Mouse (Mus musculus) kidney, adult 11 months (tissue): Measurements from ENCODE around the gene Cand2.

Source experiments
- DNase-seq: peaks from one replicate; pipeline ENCODE4 v3.0.0; 2022

Cand2 gene

DNA sequence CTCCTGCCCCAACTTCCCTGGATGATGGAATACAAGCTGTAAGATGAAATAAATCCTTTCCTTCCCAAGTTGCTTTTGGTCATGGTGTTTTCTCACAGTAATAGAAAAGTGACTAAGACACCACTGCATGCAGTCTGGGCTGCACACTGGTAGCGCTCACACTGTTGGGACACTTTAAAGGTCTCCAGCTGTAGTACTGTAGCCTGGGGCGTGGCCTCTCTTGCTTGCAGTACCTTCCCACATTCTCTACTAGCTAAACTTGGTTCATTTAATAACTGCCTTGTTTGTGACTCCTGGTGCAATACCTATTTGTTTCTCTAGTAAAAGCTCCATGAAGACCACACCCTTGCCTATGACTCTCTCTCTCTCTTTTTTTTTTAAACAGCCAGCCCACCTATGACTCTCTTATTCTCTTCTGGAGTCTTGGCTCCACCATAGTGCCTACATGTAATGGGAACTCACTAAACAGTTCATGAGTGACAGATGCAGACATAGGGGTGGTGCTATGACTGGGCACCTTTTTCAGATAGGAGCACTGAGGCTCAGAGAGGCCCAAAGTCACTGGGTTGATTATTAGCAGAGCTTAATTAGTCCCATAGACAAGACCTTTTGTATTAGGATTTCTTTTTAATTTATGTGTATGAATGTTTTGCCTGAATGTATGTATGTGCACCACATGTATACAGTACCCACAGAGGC is 58.0 kb downstream of the Cand2 start:
- no peak for DNase-seq

DNA sequence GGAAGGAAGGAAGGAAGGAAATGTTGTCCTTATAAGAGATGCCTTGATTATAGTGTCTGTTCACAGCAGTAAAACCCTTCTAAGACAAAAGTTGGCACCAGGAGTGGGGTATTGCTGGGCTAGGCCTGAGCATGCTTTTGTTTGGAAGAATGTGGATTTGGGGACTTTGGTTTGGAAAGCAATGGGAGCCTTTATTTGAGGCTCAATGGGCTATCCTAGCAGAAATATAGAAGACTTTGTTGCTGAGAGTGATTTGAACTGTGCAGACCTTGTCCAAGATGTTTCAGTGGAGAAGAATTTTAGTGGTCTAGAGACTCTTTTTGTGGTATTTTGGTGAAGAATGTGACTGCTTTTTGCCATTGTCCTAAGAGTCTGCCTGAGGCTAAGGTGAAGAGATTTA is 59.5 kb downstream of the Cand2 start:
- no peak for DNase-seq

- DNase-seq: peak; percentile 86
Observed at GRCm38 (mm10) chr6:115838161-115838597, 63.8 kb downstream of the Cand2 start, which contains the start of gene Efcab12. Gene Efcab12 (minus strand): TSS chr6:115838412.

DNA sequence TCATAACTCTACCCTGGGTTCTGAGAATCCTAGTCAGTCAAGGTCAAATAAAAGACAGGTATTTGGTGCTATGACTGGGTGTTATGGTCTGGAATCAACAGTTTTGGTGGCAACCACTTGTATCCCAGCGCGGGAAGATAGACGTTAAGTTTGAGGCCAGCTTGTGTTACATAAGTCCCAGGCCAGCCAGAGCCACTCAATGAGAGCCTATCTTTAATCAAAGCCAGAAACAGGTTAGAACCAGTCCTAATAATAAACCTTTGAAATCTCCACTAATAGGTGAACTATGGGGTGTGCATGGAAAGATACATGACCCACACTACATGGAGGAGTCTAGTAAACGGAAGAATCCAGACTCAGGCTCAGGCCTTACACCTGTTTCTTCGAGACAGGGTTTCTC is 64.4 kb downstream of the Cand2 start:
- no peak for DNase-seq

- no peak for DNase-seq
Observed at GRCm38 (mm10) chr6:115845006-115845405, 70.7 kb downstream of the Cand2 start.

GRCm38 (mm10) chr6:115846640-115847411 is 72.5 kb downstream of the Cand2 start:
- peak; percentile 53 for DNase-seq

DNA sequence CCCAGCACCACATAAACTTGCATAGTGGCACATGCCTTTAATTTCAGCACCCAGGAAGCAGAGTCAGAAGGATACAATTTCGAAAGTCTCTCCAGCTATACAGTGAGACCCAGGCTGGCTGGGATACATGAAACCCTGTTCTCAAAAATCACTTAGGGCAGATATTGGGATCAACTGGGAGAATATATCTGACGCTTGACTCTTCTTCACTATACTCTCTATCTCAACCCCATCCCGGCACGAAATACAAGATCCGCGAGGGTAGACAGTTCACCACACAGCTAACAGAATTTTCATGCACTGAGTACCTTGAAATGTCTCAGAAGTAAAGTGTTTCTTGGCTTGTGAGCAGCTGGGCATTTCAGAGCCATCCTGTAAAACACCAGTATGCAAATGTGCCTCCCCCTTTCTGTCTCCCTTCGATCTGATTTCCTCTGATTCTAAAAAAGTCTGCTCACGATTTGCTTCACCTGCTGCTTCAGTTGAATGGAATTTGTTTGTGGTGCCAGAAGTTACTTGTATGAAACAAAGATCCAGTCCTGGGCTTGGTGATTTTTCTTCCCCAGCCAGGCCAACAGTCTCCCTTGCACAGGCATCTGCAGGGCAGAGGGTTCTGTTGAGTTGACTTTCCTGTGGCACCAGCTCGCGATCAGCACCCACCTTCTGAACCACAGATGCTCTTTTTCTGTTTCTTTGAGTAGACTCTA is 74.4 kb downstream of the Cand2 start:
- DNase-seq: no peak

- no peak for DNase-seq
Observed at GRCm38 (mm10) chr6:115852446-115853090, 78.2 kb downstream of the Cand2 start.

GRCm38 (mm10) chr6:115853091-115853813 is 78.9 kb downstream of the Cand2 start, which contains the start of the genes Mbd4 and Ift122:
Gene Mbd4 (minus strand): TSS chr6:115853371.
Gene Ift122 (plus strand): TSS chr6:115853470.
- DNase-seq: peak; percentile 99

GRCm38 (mm10) chr6:115853985-115854384 is 79.6 kb downstream of the Cand2 start:
- no peak for DNase-seq

- no peak for DNase-seq
Observed at GRCm38 (mm10) chr6:115854432-115854831, 80.1 kb downstream of the Cand2 start.
